Mouse (Mus musculus) neural tube, embryonic 14.5 days (tissue): ENCODE measurements around the gene Wdr81. TPM values are rescaled to one million over a fixed set of nuclear protein-coding genes. Genes with fewer than 3 reads are reported as not detected.
A peak's percentile ranks its signal among the peaks of the same experiment; 100 is the strongest.

Source experiments
- ATAC-seq: fragments of 200-750 bp; cut with Nextera tagmentation; 2 replicates; pipeline ENCODE4 v1.8.0; 2017; ENCODE audit warnings: low read depth, mild to moderate bottlenecking, moderate TSS enrichment, moderate library complexity
- H3K27ac ChIP-seq: fragments of 300-500 bp; sonication (generic); 2 replicates; pipeline ENCODE4 v1.5.1; 2014; ENCODE audit warnings: low read depth, mild to moderate bottlenecking, control low read depth, low read length, moderate library complexity, mixed read lengths
- H3K27me3 ChIP-seq: fragments of 300-500 bp; sonication (generic); 2 replicates; pipeline ENCODE4 v1.6.1; 2014; ENCODE audit warnings: low read length; ENCODE audit not compliant: control insufficient read depth, insufficient read depth
- H3K36me3 ChIP-seq: fragments of 300-500 bp; sonication (generic); 2 replicates; pipeline ENCODE4 v1.6.1; 2014; ENCODE audit warnings: low read length, mixed read lengths; ENCODE audit not compliant: control insufficient read depth, insufficient read depth
- H3K4me1 ChIP-seq: fragments of 300-500 bp; sonication (generic); 2 replicates; pipeline ENCODE4 v1.6.1; 2014; ENCODE audit warnings: low read length; ENCODE audit not compliant: control insufficient read depth, insufficient read depth
- H3K4me2 ChIP-seq: fragments of 300-500 bp; sonication (generic); 2 replicates; pipeline ENCODE4 v1.6.1; 2014; ENCODE audit warnings: mild to moderate bottlenecking, low read depth, low read length, control low read depth
- H3K4me3 ChIP-seq: fragments of 300-500 bp; sonication (generic); 2 replicates; pipeline ENCODE4 v1.5.1; 2014; ENCODE audit warnings: low read depth, low read length, control low read depth, mixed read lengths
- H3K9ac ChIP-seq: fragments of 300-500 bp; sonication (generic); replicated peaks from 2 replicates; pipeline ENCODE4 v1.6.1; 2014; ENCODE audit warnings: low read depth, mild to moderate bottlenecking, control low read depth, low read length, mixed read lengths
- H3K9me3 ChIP-seq: fragments of 300-500 bp; sonication (generic); 2 replicates; pipeline ENCODE4 v1.6.1; 2016; ENCODE audit warnings: low read length; ENCODE audit not compliant: control insufficient read depth
- WGBS: fragments of 180-500 bp; shearing (Covaris S2); extraction: QIAGEN DNeasy Blood & Tissue Kit; methylation state at CpG from one replicate; pipeline ENCODE4 v1.1.7; 2014; 5-methylcytosine and 5-hydroxymethylcytosine counted together
- polyA plus RNA-seq: library from polyadenylated mRNA; unstranded; fragments of >200 nt; fragmentation: Nextera tagmentation; extraction: Ambion mirVana; gene quantifications from 2 replicates; pipeline ENCODE4 v1.2.1, GENCODE M21; 2014

The Wdr81 gene
- polyA plus RNA-seq, 1 experiment from 2014 or later = 6.3 TPM

DNA sequence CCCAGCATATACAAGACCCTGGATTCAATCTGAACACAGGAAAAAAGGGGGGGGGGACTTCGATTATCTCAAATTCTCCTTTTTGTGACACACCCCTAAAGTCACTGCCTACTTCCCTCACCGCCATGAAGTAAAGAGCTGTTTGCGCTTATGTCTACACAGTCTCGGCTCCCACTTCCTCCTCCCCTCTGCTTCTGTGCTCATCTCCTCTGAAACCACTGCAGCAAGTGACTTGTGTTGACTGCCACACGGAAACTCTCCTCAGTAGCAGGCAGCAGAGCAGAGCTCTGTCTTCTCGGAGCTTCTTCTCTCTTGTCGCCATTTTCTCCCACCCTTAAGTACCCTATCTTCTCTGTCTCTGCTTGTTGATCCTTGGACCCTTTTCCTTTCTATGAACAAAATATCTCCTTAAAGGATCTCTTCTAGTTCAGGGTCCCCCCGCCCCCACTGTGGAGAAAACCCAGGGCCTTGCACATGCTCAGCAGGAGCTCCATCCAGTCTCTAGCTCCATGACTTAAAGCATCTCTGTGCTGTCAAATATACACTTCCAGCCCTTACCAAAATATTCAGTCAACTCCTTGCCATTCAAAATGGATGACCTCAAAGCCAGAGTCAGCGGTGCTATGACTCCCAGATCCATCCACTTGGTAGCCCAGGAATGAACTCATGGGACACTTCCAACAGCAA, 25.4 kb downstream of the Wdr81 start:
- Histone ChIP-seq H3K4me3 (no peak overlapping the region), H3K9me3 (no peaks in the 10 kb centered on the region), H3K4me1 (no peaks in the 10 kb centered on the region), H3K36me3 (no peaks in the 10 kb centered on the region), H3K27ac (no peak overlapping the region), H3K4me2 (no peak overlapping the region), H3K9ac (no peak overlapping the region), H3K27me3 (no peaks in the 10 kb centered on the region)
- ATAC-seq = no peak
- 91% methylated on average over 9 of the region's 9 CpGs for WGBS

DNA sequence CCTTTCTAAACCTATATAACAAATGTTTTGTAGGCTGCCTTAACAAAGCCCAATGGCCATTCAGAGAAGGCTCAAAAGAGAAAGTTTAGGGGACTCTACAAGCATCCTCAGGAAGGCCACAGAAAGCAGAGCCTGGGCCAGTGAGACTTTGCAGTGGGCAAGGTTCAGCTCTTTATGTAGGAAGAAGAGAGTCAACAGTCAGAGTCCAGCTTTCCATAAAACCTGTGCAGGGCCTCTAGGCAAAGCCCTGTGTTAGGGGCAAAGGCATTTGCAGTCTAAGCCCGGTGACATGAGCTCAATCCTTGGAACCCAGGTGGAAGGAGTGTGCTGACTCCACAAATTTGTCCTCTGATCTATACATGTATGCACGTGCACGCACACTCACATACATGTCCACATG, 30.1 kb downstream of the Wdr81 start:
- Histone ChIP-seq H3K4me3 (no peak overlapping the region), H3K36me3 (no peaks in the 10 kb centered on the region), H3K4me2 (no peak overlapping the region), H3K9me3 (no peaks in the 10 kb centered on the region), H3K4me1 (no peaks in the 10 kb centered on the region), H3K27ac (no peak overlapping the region), H3K9ac (no peak overlapping the region), H3K27me3 (no peaks in the 10 kb centered on the region)
- no peak for ATAC-seq
- 94% methylated on average over 3 of the region's 3 CpGs for WGBS

DNA sequence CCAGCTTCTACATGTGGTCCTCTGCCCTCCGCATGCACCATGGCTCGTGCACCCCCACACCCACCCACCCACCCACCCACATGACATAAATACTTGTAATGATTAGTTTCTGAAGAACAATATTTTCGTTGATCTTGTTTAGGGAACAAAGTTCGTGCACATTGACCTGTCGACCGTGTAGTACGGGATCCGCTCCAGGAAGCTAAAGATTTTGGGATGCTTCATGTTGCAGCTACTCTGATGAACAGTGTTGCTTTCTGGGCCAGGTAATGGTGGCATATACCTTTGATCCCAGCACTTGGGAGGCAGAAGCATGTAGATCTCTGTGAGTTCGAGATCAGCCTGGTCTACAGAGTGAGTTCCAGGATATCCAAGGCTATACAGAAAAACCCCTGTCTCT, 30.5 kb downstream of the Wdr81 start:
- WGBS = 95% methylated on average over 9 of the region's 9 CpGs
- Histone ChIP-seq H3K27ac (no peak overlapping the region), H3K36me3 (no peaks in the 10 kb centered on the region), H3K4me1 (no peaks in the 10 kb centered on the region), H3K9ac (no peak overlapping the region), H3K4me2 (no peak overlapping the region), H3K4me3 (no peak overlapping the region), H3K27me3 (no peaks in the 10 kb centered on the region), H3K9me3 (no peaks in the 10 kb centered on the region)
- no peak for ATAC-seq

DNA sequence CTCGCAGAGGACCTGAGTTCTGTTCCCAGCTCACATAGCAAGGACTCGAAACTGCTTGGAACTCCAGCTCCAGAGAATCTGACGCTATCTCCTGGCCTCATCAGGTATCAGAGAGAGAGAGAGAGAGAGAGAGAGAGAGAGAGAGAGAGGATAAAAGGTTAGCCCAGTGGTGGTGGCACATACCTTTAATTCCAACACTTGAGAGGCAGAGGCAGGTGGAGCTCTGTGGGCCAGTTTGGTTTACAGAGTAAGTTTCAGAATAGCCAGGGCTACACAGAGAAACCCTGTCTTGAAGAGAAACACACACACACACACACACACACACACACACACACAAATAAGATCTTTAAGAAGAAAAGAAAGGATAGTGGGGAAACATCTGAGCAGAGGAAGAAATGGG, 31.4 kb downstream of the Wdr81 start:
- no peak overlapping the region for H3K4me2 ChIP-seq
- WGBS = 90% methylated on average over 3 of the region's 3 CpGs
- H3K9ac ChIP-seq = no peak overlapping the region
- H3K27ac ChIP-seq = no peak overlapping the region
- no peaks in the 10 kb centered on the region for H3K27me3 ChIP-seq
- H3K36me3 ChIP-seq = no peaks in the 10 kb centered on the region
- H3K4me1 ChIP-seq = no peaks in the 10 kb centered on the region
- ATAC-seq = no peak
- no peaks in the 10 kb centered on the region for H3K9me3 ChIP-seq
- no peak overlapping the region for H3K4me3 ChIP-seq

DNA sequence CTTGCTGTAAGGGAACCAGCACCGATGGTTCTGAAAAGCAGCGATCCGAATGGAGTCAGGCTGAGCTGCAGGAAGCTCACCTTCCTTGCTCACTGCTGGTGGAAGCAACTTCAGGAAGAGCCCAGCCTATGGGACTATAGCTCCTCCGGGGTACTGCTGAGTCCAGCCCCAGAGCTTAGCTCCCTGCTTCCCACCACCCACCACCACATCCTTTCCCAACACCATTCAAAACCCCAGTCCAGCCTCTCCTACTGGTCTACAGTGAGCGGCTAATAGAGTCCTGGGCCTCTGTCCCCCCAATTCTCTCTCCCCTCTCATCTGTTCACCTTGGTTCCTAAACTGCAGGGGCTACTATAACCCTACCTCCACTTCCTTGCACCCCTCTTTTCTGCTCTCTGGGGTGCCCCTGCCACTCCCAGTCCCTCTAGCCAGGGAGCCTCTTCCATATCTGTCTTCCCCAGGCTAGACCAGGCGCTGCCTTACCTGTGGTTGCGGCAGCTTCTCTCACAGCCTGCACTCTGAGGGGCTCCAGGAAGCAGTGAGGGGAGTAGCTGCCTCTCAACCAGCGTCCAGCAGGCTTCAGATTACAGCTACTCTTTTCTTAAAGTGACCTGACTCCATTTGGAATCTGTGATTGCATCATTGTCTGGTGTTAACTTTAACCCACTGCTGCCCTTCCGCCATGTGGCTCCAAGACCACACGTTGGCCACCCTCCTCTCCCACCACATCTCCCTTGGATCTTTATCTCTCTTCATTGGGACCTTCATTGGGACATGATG, 32.3 kb downstream of the Wdr81 start, which contains the start of gene Serpinf1:
Gene Serpinf1 (minus strand): TSS at position 689 of the 780 bp plus-strand sequence.
- no peak within 1 kb of the TSS for H3K9ac ChIP-seq
- no peak within 1 kb of the TSS; the same call in 1 of the 2 replicates for H3K4me2 ChIP-seq
- H3K36me3 ChIP-seq = no peaks in the 10 kb centered on the region
- no peaks in the 10 kb centered on the region for H3K27me3 ChIP-seq
- H3K27ac ChIP-seq = no peak within 1 kb of the TSS
- no peaks in the 10 kb centered on the region for H3K4me1 ChIP-seq
- H3K4me3 ChIP-seq = peak within 1 kb of the TSS; percentile 17; the same call in 1 of the 2 replicates
- ATAC-seq = no peak
- 47% methylated on average over 10 of the region's 10 CpGs for WGBS
- no peaks in the 10 kb centered on the region for H3K9me3 ChIP-seq

DNA sequence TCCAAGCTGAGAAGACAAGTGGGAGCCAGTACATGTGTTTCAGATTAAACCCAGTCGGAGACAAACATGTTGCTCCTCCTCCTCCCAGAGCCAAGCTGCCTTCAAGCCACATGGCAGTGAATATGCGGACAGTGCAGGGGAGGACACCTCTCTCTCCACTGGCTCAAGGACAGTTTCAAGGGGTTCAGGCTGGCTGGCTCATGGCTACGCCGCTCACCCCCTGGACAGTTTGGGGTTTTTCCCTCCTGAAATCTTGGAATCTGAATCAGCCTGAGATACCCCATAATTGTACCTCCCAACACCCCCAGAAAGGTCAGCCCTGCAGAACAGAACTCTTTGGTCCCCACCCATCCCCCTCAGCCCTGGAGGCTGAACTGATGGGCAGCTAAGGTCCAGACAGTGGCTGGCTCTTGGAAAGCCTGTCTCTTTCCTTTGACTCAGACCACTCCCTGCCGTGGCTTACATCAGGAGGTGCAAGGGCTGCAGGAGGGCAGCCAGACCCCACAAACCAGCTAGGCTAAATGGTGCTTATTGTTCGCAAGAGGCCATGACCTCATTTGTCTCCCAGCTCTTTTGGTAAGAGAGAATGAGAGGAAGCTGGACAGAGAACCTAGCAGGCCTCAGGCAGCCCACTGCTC, 33.0 kb downstream of the Wdr81 start:
- Histone ChIP-seq H3K36me3 (no peaks in the 10 kb centered on the region), H3K4me3 (peak overlapping the region; percentile 17; the same call in 1 of the 2 replicates), H3K9ac (no peak overlapping the region)

DNA sequence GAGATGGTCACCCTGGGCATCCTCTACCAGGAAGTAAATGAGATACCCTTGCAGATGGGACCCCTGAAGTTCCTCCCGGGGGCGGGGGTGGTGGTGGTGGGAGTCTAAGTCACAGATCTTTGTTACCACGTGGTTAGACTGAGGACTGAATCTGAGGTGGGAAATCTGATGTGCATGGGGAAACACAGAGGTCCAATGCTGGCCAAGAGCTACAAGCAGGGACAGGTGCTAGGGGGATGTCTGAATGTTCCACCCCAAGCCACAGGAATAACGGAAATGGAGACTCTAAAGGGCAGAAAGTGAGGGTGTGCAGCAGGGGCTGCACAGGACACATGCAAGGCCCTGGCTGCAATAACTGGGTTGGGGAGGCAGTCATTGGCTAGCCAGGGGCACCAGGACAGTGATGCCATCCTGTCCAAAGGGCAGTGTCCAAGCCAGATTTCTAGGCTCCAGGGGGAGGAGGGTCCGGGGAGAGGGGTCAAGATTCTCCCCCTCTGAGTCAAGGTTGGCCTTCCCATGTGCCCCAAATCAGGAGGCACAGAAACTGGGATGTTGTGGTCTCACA, 33.6 kb downstream of the Wdr81 start:
- no peak overlapping the region for H3K4me3 ChIP-seq
- no peak overlapping the region for H3K4me2 ChIP-seq
- no peaks in the 10 kb centered on the region for H3K36me3 ChIP-seq
- H3K4me1 ChIP-seq = no peaks in the 10 kb centered on the region
- no peak overlapping the region for H3K27ac ChIP-seq
- no peak overlapping the region for H3K9ac ChIP-seq
- WGBS = 78% methylated on average over 5 of the region's 5 CpGs
- ATAC-seq = no peak
- H3K9me3 ChIP-seq = no peaks in the 10 kb centered on the region
- H3K27me3 ChIP-seq = no peaks in the 10 kb centered on the region

More for the DNA sequence above, 33.0 kb downstream of the Wdr81 start:
- Histone ChIP-seq H3K4me1 (no peaks in the 10 kb centered on the region), H3K27me3 (no peaks in the 10 kb centered on the region), H3K27ac (no peak overlapping the region), H3K4me2 (no peak overlapping the region; the same call in 1 of the 2 replicates), H3K9me3 (no peaks in the 10 kb centered on the region)
- ATAC-seq = no peak
- WGBS = 44% methylated on average over 6 of the region's 6 CpGs

DNA sequence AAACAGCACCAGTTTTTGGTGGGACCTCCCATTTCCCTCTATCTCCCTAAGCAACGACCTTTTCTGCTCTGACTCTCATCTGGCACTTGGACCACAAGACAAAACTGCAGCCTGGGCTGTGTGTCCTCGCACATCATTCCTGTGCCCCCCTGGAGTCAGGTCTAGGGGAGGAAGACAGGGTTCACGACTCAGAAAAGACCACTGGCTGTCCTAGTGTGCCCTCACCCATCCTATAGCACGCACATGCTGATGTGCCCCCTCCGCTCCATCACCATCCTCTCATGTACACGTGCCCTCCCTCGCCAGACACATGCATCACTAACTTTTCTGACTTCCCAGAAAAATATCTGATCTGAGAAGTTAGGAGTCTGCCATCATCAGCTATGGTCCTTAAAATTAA, 34.5 kb downstream of the Wdr81 start:
- H3K4me2 ChIP-seq = no peak overlapping the region
- no peaks in the 10 kb centered on the region for H3K36me3 ChIP-seq
- H3K27me3 ChIP-seq = no peaks in the 10 kb centered on the region
- no peak for ATAC-seq
- H3K9ac ChIP-seq = no peak overlapping the region
- H3K4me3 ChIP-seq = no peak overlapping the region
- H3K4me1 ChIP-seq = no peaks in the 10 kb centered on the region
- H3K9me3 ChIP-seq = no peaks in the 10 kb centered on the region
- no peak overlapping the region for H3K27ac ChIP-seq
- WGBS = 83% methylated on average over 7 of the region's 7 CpGs
